27 mouse cellular contexts compared by ENCODE assay signal in the genomic region with DNA sequence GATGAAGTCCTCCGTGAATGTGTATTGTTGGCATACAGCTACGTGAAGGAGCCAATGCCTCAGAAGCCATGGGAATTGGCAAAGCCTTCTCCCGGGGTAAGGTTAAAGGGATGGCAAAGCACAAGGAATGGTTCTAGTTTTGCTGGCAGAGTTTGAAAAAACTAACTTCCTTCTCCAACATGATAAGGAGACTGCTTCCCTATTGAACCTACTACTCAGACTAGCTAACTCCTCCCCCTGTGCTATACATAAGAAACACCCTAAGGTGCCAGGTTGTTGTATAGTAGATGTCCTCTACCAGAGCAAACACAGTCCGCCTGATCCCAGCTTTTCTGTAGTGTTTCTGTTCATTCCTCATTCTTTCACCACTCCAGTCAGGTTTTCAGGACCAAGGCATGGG.
"Had no signal": no experiment of that assay in that cellular context is flagged by ENCODE, and none has a peak within 500 bp of the region (broad histone marks: within the 10 kb centered on the region; RNA-seq: fewer than 3 reads in every experiment).

No protein-coding gene starts in this region.

- H3K9me3 ChIP-seq: heart, embryonic 13.5 days; heart, embryonic 15.5 days; hindbrain, embryonic 13.5 days; hindbrain, embryonic 15.5 days; kidney, embryonic 15.5 days; limb, embryonic 10.5 days; limb, embryonic 12.5 days; liver, embryonic 12.5 days had no signal

- H3K4me2 ChIP-seq: heart, embryonic 11.5 days; heart, embryonic 13.5 days; heart, embryonic 15.5 days; hindbrain, embryonic 13.5 days; hindbrain, embryonic 15.5 days; kidney, embryonic 15.5 days; limb, embryonic 12.5 days; liver, embryonic 12.5 days had no signal

- H3K9ac ChIP-seq: heart, embryonic 13.5 days; heart, embryonic 15.5 days; hindbrain, embryonic 13.5 days; hindbrain, embryonic 15.5 days; kidney, embryonic 15.5 days; limb, embryonic 12.5 days; liver, embryonic 12.5 days; liver, embryonic 14.5 days had no signal

- H3K4me3 ChIP-seq: heart, adult 2 months; heart, embryonic 13.5 days; heart, embryonic 15.5 days; hindbrain, embryonic 13.5 days; hindbrain, embryonic 15.5 days; kidney, embryonic 15.5 days; left cerebral cortex, adult 2 months; limb, embryonic 10.5 days; limb, embryonic 12.5 days; liver, embryonic 12.5 days had no signal

- DNase-seq: gastrocnemius, postnatal 14 days; gastrocnemius, postnatal 36 days; heart, adult 11 months; heart, adult 2 months; heart, postnatal 14 days; heart, postnatal 36 days; kidney, adult 11 months; kidney, adult 2 months; kidney, adult 9 months; kidney, postnatal 14 days; kidney, postnatal 36 days; layer of hippocampus, adult 9-11 months; liver had no signal

- ATAC-seq: hindbrain, postnatal 0 days; intestine, embryonic 16.5 days; liver, embryonic 12.5 days had no signal

- H3K27ac ChIP-seq: heart, adult 2 months; heart, embryonic 13.5 days; heart, embryonic 15.5 days; hindbrain, embryonic 13.5 days; hindbrain, embryonic 15.5 days; hindbrain, postnatal 0 days; kidney, embryonic 15.5 days; kidney, postnatal 0 days; left cerebral cortex, adult 2 months; limb, embryonic 10.5 days; limb, embryonic 12.5 days; liver, embryonic 12.5 days; liver, embryonic 14.5 days had no signal

- H3K27me3 ChIP-seq: heart, embryonic 13.5 days; heart, embryonic 15.5 days; hindbrain, embryonic 13.5 days; hindbrain, embryonic 15.5 days; kidney, embryonic 15.5 days; limb, embryonic 12.5 days; liver, embryonic 12.5 days had no signal

- H3K36me3 ChIP-seq: heart, embryonic 13.5 days; heart, embryonic 15.5 days; hindbrain, embryonic 13.5 days; hindbrain, embryonic 15.5 days; limb, embryonic 12.5 days had no signal
